Mouse (Mus musculus): ENCODE results near the gene Lhb. TPM values are rescaled to one million over a fixed set of nuclear protein-coding genes. Genes with fewer than 3 reads are reported as not detected.
"Not testable (repeated sequence)": the region's sequence is repeated elsewhere in the genome, so short reads cannot be mapped to it uniquely, and the experiment has no call there.

Lhb gene
- polyA plus RNA-seq, 1 experiment from 2014 or later, result not detected

- peak overlapping the region; percentile 94 for H3K27ac ChIP-seq
- no peaks in the 10 kb centered on the region for H3K27me3 ChIP-seq (ENCODE audit: insufficient read depth, poor library complexity, severe bottlenecking)
- H3K4me3 ChIP-seq, result peak overlapping the region; percentile 79
- H3K4me1 ChIP-seq, result peaks cover 55% of the 10 kb centered on the region
- no peaks in the 10 kb centered on the region for H3K9me3 ChIP-seq
- WGBS, result 66% methylated on average over 4 of the region's 5 CpGs
- peaks cover 66% of the 10 kb centered on the region for H3K36me3 ChIP-seq
- no peak for DNase-seq (ENCODE audit: low spot score)
Measured at GRCm38 (mm10) chr7:45461326-45461725, 40.7 kb downstream of the Lhb start.

DNA sequence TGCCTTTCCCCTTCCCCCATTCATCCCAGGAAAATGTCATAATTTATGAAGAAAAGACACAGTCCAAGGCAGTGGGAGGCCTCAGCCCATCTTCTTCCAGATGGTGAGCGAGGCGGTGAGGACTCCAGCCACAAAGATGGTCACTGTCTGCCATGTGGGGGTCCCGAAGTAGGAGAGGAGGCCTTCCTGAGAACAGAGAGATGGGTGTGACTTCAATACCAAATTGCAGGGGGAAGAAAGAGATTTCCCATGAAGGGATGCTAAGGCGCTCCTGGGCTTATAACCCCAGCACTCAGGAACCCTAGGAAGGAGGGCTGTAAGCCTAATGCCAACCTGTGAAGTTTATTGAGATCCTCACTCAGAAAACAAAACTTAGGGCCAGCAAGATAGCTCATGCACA lies 41.2 kb downstream of the Lhb start:
- Histone ChIP-seq H3K36me3 (peaks cover 66% of the 10 kb centered on the region), H3K4me1 (peaks cover 54% of the 10 kb centered on the region), H3K27ac (peak overlapping the region; percentile 94), H3K27me3 (ENCODE audit: insufficient read depth, poor library complexity, severe bottlenecking) (no peaks in the 10 kb centered on the region), H3K9me3 (no peaks in the 10 kb centered on the region), H3K4me3 (no peak overlapping the region)
- WGBS, result 89% methylated on average over 4 of the region's 4 CpGs
- DNase-seq (ENCODE audit: low spot score), result no peak

- 88% methylated on average over 4 of the region's 4 CpGs for WGBS
- DNase-seq (ENCODE audit: low spot score), result no peak
- no peaks in the 10 kb centered on the region for H3K27me3 ChIP-seq (ENCODE audit: insufficient read depth, poor library complexity, severe bottlenecking)
- no peak overlapping the region for H3K4me3 ChIP-seq
- H3K36me3 ChIP-seq, result peaks cover 61% of the 10 kb centered on the region
- H3K9me3 ChIP-seq, result no peaks in the 10 kb centered on the region
- peaks cover 52% of the 10 kb centered on the region for H3K4me1 ChIP-seq
- H3K27ac ChIP-seq, result no peak overlapping the region
Measured at GRCm38 (mm10) chr7:45462325-45462724, 41.7 kb downstream of the Lhb start.

DNA sequence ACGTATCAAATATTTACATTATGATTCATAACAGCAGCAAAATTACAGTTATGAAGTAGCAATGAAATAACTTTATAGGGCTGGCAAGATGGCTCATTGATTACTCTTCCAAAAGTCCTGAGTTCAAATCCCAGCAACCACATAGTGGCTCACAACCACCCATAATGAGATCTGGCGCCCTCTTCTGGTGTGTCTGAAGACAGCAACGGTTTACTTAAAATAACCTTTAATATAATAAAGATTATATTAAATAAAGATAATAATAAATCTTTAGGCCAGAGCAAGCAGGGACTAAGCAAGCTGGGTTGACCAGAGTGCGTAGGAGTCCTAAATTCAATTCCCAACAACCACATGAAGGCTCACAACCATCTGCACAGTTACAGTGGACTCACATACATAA lies 42.2 kb downstream of the Lhb start:
- not testable (repeated sequence) for H3K27ac ChIP-seq; H3K9me3 ChIP-seq; H3K4me3 ChIP-seq; DNase-seq (ENCODE audit: low spot score); H3K27me3 ChIP-seq (ENCODE audit: insufficient read depth, poor library complexity, severe bottlenecking)
- H3K4me1 ChIP-seq, result peaks cover 48% of the 10 kb centered on the region
- H3K36me3 ChIP-seq, result peaks cover 56% of the 10 kb centered on the region
- 82% methylated on average over 4 of the region's 4 CpGs for WGBS

DNA sequence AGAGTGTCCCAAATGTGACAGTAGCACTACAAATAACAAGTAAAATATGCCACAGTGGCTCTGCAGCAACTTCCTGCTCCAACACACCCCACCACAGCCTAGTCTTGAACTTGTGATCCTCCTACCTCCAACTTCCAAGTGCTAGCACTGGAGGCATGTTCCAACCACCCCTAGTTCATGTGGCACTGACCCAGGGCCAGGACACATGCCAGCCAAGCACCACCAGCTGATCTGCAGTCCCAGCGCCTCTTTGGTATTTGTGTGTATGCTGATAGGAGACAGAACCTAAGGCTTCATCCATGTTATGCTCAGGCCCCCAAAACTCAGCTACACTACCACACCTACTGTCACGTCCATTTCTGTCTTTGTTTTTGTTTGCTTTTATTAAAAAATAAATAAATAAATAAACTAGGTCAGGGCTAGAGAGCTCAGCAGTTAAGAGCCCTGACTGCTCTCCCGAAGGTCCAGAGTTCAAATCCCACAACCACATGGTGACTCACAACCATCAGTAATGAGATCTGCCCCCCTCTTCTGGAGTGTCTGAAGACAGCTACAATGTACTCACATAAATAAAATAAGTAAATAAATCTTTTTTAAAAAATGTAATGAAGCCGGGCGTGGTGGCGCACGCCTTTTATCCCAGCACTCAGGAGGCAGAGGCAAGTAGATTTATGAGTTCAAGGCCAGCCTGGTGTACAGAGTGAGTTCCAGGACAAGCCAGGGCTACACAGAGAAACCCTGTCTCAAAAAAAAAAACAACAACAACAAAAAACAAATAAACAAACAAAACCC lies 43.6 kb downstream of the Lhb start:
- Histone ChIP-seq H3K9me3 (no peaks in the 10 kb centered on the region), H3K36me3 (peaks cover 46% of the 10 kb centered on the region), H3K27ac (no peak overlapping the region), H3K4me3 (no peak overlapping the region), H3K27me3 (ENCODE audit: insufficient read depth, poor library complexity, severe bottlenecking) (no peaks in the 10 kb centered on the region), H3K4me1 (peaks cover 42% of the 10 kb centered on the region)
- no peak for DNase-seq (ENCODE audit: low spot score)
- 91% methylated on average over 7 of the region's 7 CpGs for WGBS

GRCm38 (mm10) chr7:45465112-45465511 lies 44.5 kb downstream of the Lhb start:
- peaks cover 40% of the 10 kb centered on the region for H3K4me1 ChIP-seq
- DNase-seq (ENCODE audit: low spot score), result no peak
- 0 out of 2 replicates have a peak overlapping the region, but pooled peaks have one; percentile 96 for H3K27ac ChIP-seq
- WGBS, result 92% methylated on average over 12 of the region's 12 CpGs
- no peaks in the 10 kb centered on the region for H3K9me3 ChIP-seq
- H3K4me3 ChIP-seq, result peak overlapping the region; percentile 95
- no peaks in the 10 kb centered on the region for H3K27me3 ChIP-seq (ENCODE audit: insufficient read depth, poor library complexity, severe bottlenecking)
- peaks cover 46% of the 10 kb centered on the region for H3K36me3 ChIP-seq

- WGBS, result 81% methylated on average over 9 of the region's 9 CpGs
- Histone ChIP-seq H3K36me3 (peaks cover 43% of the 10 kb centered on the region), H3K27me3 (ENCODE audit: insufficient read depth, poor library complexity, severe bottlenecking) (no peaks in the 10 kb centered on the region), H3K4me1 (peaks cover 36% of the 10 kb centered on the region), H3K27ac (peak overlapping the region; percentile 96), H3K4me3 (peak overlapping the region; percentile 95), H3K9me3 (no peaks in the 10 kb centered on the region)
- no peak for DNase-seq (ENCODE audit: low spot score)
Measured at GRCm38 (mm10) chr7:45465549-45465948, 44.9 kb downstream of the Lhb start.

- Histone ChIP-seq H3K27ac (peak within 1 kb of the TSS; percentile 96), H3K9me3 (no peaks in the 10 kb centered on the region), H3K4me1 (peaks cover 27% of the 10 kb centered on the region), H3K27me3 (ENCODE audit: insufficient read depth, poor library complexity, severe bottlenecking) (no peaks in the 10 kb centered on the region), H3K4me3 (peak within 1 kb of the TSS; percentile 95), H3K36me3 (peaks cover 39% of the 10 kb centered on the region)
- 0% methylated on average over 58 of the region's 58 CpGs for whole genome bisulfite sequencing
- peak; percentile 97 for DNase-seq (ENCODE audit: low spot score)
Measured at GRCm38 (mm10) chr7:45466283-45467089, 45.9 kb downstream of the Lhb start, which contains the start of gene Bax. Gene Bax, minus strand, starts transcription at chr7:45466898.

DNA sequence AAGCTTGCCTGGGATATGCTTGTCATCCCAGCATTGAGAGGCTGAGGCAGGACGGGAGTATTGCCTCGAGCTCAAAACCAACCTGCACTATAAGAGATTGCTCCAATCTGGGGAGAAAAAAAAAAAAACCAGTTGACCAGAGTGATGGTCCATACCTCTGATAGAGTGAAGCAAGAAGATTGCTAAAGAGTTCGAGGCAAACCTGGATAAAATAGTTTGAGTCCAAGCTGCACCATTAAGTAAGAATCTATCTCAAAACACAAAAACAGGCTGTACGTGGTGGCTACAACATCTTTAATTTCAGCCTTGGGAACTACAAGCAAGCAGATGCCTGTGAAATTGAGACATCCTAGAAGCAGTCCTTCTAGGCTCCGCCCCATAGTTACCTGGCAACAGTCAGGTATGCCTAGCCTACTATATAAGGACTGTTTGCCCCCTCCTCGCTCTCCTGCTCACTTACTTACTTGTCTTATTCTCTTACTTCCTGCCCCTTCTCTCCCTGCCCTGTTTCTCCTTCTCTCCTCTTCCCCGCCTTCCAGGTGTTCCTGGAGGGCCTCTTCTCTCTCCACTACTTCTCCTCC lies 46.6 kb downstream of the Lhb start:
- 26% methylated on average over 7 of the region's 7 CpGs for WGBS
- Histone ChIP-seq H3K4me1 (peaks cover 22% of the 10 kb centered on the region), H3K27ac (peak overlapping the region; percentile 96), H3K27me3 (ENCODE audit: insufficient read depth, poor library complexity, severe bottlenecking) (no peaks in the 10 kb centered on the region), H3K4me3 (peak overlapping the region; percentile 95), H3K36me3 (peaks cover 33% of the 10 kb centered on the region), H3K9me3 (no peaks in the 10 kb centered on the region)
- DNase-seq (ENCODE audit: low spot score), result no peak

DNA sequence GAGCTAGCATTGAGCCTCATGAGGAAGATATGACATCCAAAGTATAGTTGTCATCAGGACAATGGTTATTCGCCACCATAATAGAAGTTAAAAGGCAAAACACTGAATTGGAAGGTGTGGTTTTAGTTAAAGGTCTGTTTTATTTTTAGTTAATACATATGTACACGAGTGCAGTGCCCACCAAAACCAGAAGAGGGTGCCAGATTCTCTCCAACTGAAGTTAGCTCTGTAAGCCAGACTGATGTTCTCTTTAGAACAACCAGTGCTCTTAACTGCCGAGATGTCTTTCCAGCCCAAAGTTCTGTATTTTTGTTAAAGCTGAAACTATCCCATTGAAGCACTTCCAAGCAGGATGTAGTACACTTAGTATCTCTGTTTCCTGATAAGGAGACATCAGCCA lies 50.2 kb downstream of the Lhb start:
- H3K4me1 ChIP-seq, result peaks cover 12% of the 10 kb centered on the region
- DNase-seq (ENCODE audit: low spot score), result no peak
- H3K36me3 ChIP-seq, result no peaks in the 10 kb centered on the region
- H3K4me3 ChIP-seq, result no peak overlapping the region
- H3K27me3 ChIP-seq (ENCODE audit: insufficient read depth, poor library complexity, severe bottlenecking), result no peaks in the 10 kb centered on the region
- no peaks in the 10 kb centered on the region for H3K9me3 ChIP-seq
- no peak overlapping the region for H3K27ac ChIP-seq
- WGBS, result 9% methylated on average over 3 of the region's 3 CpGs
